12 mouse cellular contexts compared by ENCODE assay signal in the genomic region with DNA sequence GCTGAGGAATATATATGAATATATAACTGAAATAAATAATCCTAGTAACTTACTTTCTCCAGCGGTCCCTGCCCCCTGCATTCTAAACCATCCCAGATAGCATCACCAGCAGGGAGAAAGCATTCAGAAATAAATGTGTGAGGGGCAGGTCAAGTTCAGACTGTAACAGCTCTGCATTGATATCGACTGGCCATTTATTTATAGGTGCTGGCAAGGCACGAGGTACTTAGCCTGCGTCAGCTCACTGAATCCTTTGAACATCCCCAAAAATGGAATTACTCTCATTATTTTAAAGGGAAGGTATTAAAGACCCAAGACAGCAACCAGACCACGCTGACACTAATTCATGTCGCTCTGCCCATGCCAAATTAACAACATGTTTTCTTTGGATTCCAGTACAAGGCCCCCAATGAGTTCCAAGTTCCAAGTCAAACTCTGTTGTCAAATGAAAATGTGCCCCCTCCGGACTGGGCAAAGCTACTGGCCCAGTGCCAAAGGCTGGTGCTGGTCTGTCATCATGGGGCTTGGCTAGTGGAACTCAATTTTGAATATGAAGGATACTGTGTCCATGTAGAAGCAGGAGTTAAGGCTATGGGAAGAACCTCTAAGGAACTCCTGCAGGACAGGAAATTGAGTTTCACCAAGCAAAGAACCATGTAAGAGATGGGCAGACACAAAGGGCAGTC.
"Had no signal": no experiment of that assay in that cellular context is flagged by ENCODE, and none has a peak within 500 bp of the region (broad histone marks: within the 10 kb centered on the region; RNA-seq: fewer than 3 reads in every experiment).

No protein-coding gene starts in this region.

- H3K4me3 ChIP-seq: left cerebral cortex, adult 2 months; limb, embryonic 13.5 days; midbrain, embryonic 12.5 days; myocyte; neural tube, embryonic 15.5 days had no signal

- H3K27ac ChIP-seq: left cerebral cortex, adult 2 months; limb, embryonic 13.5 days; liver, embryonic 14.5 days; midbrain, embryonic 12.5 days; neural tube, embryonic 15.5 days had no signal

- H3K9me3 ChIP-seq: limb, embryonic 13.5 days; midbrain, embryonic 12.5 days had no signal

- H3K36me3 ChIP-seq: limb, embryonic 13.5 days; midbrain, embryonic 12.5 days; neural tube, embryonic 15.5 days had no signal

- H3K4me2 ChIP-seq: limb, embryonic 13.5 days; midbrain, embryonic 12.5 days; neural tube, embryonic 15.5 days had no signal

- H3K9ac ChIP-seq: limb, embryonic 13.5 days; liver, embryonic 14.5 days; midbrain, embryonic 12.5 days; neural tube, embryonic 15.5 days had no signal

- H3K27me3 ChIP-seq: limb, embryonic 13.5 days; midbrain, embryonic 12.5 days; neural tube, embryonic 15.5 days had no signal

- DNase-seq: kidney, postnatal 25 days; lung, adult 18-20 months; right cerebral cortex, adult 18-20 months; right cerebral cortex, postnatal 25 days; thymus, adult 18-20 months; thymus, postnatal 14 days had no signal

- H3K4me1 ChIP-seq: midbrain, embryonic 12.5 days had no signal
